Mouse (Mus musculus) embryonic facial prominence, embryonic 15.5 days (tissue): Measurements from ENCODE around the gene Pet2. TPM values are rescaled to one million over a fixed set of nuclear protein-coding genes. Genes with fewer than 3 reads are reported as not detected.

Experiments used
- ATAC-seq: fragments of 200-750 bp; cut with Nextera tagmentation; 2 replicates; pipeline ENCODE4 v1.8.0; 2017; ENCODE audit warnings: low read depth, moderate TSS enrichment; ENCODE audit not compliant: insufficient number of reproducible peaks, low FRiP score, low TSS enrichment
- H3K27ac ChIP-seq: fragments of 300-500 bp; sonication (generic); replicated peaks from 2 replicates; pipeline ENCODE4 v1.5.1; 2015; ENCODE audit warnings: mild to moderate bottlenecking, inconsistent platforms
- H3K27me3 ChIP-seq: fragments of 300-500 bp; sonication (generic); 2 replicates; pipeline ENCODE4 v1.6.1; 2015; ENCODE audit warnings: inconsistent platforms
- H3K36me3 ChIP-seq: fragments of 300-500 bp; sonication (generic); 2 replicates; pipeline ENCODE4 v1.6.1; 2015; ENCODE audit warnings: mild to moderate bottlenecking, inconsistent platforms
- H3K4me1 ChIP-seq: fragments of 300-500 bp; sonication (generic); 2 replicates; pipeline ENCODE4 v1.6.1; 2015; ENCODE audit warnings: inconsistent platforms
- H3K4me2 ChIP-seq: fragments of 300-500 bp; sonication (generic); replicated peaks from 2 replicates; pipeline ENCODE4 v1.6.1; 2015; ENCODE audit warnings: mild to moderate bottlenecking, inconsistent platforms
- H3K4me3 ChIP-seq: fragments of 300-500 bp; sonication (generic); replicated peaks from 2 replicates; pipeline ENCODE4 v1.5.1; 2015; ENCODE audit warnings: mild to moderate bottlenecking, inconsistent platforms
- H3K9ac ChIP-seq: fragments of 300-500 bp; sonication (generic); 2 replicates; pipeline ENCODE4 v1.6.1; 2015; ENCODE audit warnings: inconsistent platforms
- H3K9me3 ChIP-seq: fragments of 300-500 bp; sonication (generic); replicated peaks from 2 replicates; pipeline ENCODE4 v1.6.1; 2016; ENCODE audit warnings: inconsistent platforms
- WGBS: fragments of 180-500 bp; shearing (Covaris S2); methylation state at CpG from one replicate; pipeline ENCODE4 v1.1.7; 2015; 5-methylcytosine and 5-hydroxymethylcytosine counted together
- polyA plus RNA-seq: library from polyadenylated mRNA; unstranded; fragments of >200 nt; fragmentation: Nextera tagmentation; extraction: Ambion mirVana; gene quantifications from 2 replicates; pipeline ENCODE4 v1.2.1, GENCODE M21; 2015

The Pet2 gene
- polyA plus RNA-seq = not detected in 2 replicates

GRCm38 (mm10) chrX:89409589-89409988 is at the start of gene Pet2:
TSS of gene Pet2 (minus strand) at chrX:89409689.
- no peaks in the 10 kb centered on the region for H3K36me3 ChIP-seq
- no peak within 1 kb of the TSS for H3K4me3 ChIP-seq
- no peak within 1 kb of the TSS for H3K9ac ChIP-seq
- no peaks in the 10 kb centered on the region for H3K9me3 ChIP-seq
- no peak within 1 kb of the TSS for H3K4me2 ChIP-seq
- ATAC-seq = no peak
- H3K27me3 ChIP-seq = no peaks in the 10 kb centered on the region
- WGBS = 94% methylated on average over 9 of the region's 9 CpGs
- no peak within 1 kb of the TSS for H3K27ac ChIP-seq
- no peaks in the 10 kb centered on the region for H3K4me1 ChIP-seq
